Mouse (Mus musculus) spleen, adult 2 months (tissue): ENCODE measurements around the gene Caln1. TPM values are rescaled to one million over a fixed set of nuclear protein-coding genes. Genes with fewer than 3 reads are reported as not detected.

Source experiments
- DNase-seq, 2 experiments: peaks; one replicate each; pipeline versions ENCODE4 v3.0.0 to v3.0.0-alpha.2; 2012 to 2021; ENCODE audit warnings: low spot score in 2 of 2, low read depth in 1 of 2
- H3K27ac ChIP-seq: fragments of 200-500 bp; 2 replicates; pipeline ENCODE4 v1.5.1; 2012; ENCODE audit warnings: low read length, inconsistent platforms; ENCODE audit not compliant: insufficient read depth
- H3K27me3 ChIP-seq: fragments of 200-500 bp; 2 replicates; pipeline ENCODE4 v1.6.1; 2012; ENCODE audit warnings: mild to moderate bottlenecking, moderate library complexity, low read length, inconsistent platforms; ENCODE audit not compliant: control insufficient read depth, insufficient read depth
- H3K36me3 ChIP-seq: fragments of 200-500 bp; 2 replicates; pipeline ENCODE4 v1.6.1; 2012; ENCODE audit warnings: mild to moderate bottlenecking, low read length, inconsistent platforms; ENCODE audit not compliant: control insufficient read depth, insufficient read depth
- H3K4me1 ChIP-seq: fragments of 200-500 bp; 2 replicates; pipeline ENCODE4 v1.6.1; 2011; ENCODE audit warnings: inconsistent platforms; ENCODE audit not compliant: control insufficient read depth, insufficient read depth, insufficient read length
- H3K4me3 ChIP-seq: fragments of 200-500 bp; 2 replicates; pipeline ENCODE4 v1.5.1; 2011; ENCODE audit warnings: mild to moderate bottlenecking, inconsistent platforms; ENCODE audit not compliant: insufficient read depth, insufficient read length; ENCODE audit errors: extremely low read depth
- CTCF ChIP-seq: fragments of 200-500 bp; IDR thresholded peaks from 2 replicates; pipeline ENCODE4 v1.5.1; 2011; ENCODE audit warnings: mild to moderate bottlenecking, inconsistent platforms; ENCODE audit not compliant: insufficient read depth, insufficient read length, insufficient replicate concordance; ENCODE audit errors: extremely low read depth
- POLR2A ChIP-seq: fragments of 200-500 bp; IDR thresholded peaks from 2 replicates; pipeline ENCODE4 v1.6.1; 2011; ENCODE audit warnings: low read depth, low read length, inconsistent platforms
- WGBS: fragments of 180-500 bp; shearing (Covaris S2); methylation state at CpG from one replicate; pipeline ENCODE4 v1.1.7; 2018; 5-methylcytosine and 5-hydroxymethylcytosine counted together
- polyA plus RNA-seq: library from polyadenylated mRNA; depleted of rRNA; stranded (reverse); fragments of >200 nt; gene quantifications from 2 replicates; pipeline ENCODE4 v1.2.3, GENCODE M21; 2012

Caln1 gene
- polyA plus RNA-seq, 1 experiment, result not detected

DNA sequence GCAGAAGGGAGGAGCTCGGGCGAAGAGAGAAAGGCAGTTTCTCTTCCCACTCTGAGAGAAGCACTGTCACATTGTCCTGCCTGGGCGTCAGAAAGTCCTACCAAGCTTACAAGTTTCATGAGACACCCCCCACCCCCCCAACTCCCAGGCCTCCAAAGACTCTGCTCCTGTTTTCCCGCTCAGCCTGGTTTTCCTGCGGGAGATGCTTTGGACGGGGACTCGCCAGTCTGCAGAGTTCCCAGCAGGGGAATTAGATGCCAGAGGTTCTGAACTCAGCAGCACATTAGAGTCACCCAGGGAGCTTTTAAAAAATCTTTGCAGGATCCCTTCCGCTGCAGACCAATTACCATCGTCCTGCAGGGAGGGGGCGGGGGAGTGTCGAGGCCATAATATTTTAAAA lies 482.9 kb downstream of the Caln1 start:
- Histone ChIP-seq H3K4me1 (no peaks in the 10 kb centered on the region), H3K27me3 (no peaks in the 10 kb centered on the region), H3K36me3 (no peaks in the 10 kb centered on the region), H3K4me3 (no peak overlapping the region), H3K27ac (no peak overlapping the region)
- TF ChIP-seq POLR2A, result no peak
- TF ChIP-seq CTCF, result no peak
- WGBS, result 14% methylated on average over 11 of the region's 11 CpGs
- DNase-seq, result no peak

DNA sequence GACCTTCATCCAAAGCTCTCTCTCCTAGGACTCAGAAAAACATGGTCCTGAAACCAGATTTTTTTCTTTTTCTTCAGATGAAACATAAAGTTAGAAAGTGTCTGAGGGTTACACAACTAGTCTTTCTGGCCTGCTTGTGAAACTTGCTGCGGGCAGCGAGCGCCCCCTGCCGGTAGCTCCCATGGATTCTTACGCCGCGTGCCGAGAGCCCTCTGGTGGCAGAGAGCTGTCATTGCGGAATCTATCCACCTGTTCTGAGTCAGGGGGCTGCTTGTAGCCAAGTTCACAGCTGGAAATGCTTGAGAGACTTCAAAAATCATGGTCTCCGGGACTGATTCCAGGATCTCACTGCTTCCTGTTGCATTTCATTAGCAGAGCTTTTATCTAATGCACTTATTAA lies 484.1 kb downstream of the Caln1 start:
- Histone ChIP-seq H3K4me3 (no peak overlapping the region), H3K27ac (no peak overlapping the region), H3K36me3 (no peaks in the 10 kb centered on the region), H3K27me3 (no peaks in the 10 kb centered on the region), H3K4me1 (no peaks in the 10 kb centered on the region)
- WGBS, result 1% methylated on average over 10 of the region's 10 CpGs
- DNase-seq, result peak; percentile 34 to 51
- TF ChIP-seq POLR2A (no peak), CTCF (peak; percentile 100)

DNA sequence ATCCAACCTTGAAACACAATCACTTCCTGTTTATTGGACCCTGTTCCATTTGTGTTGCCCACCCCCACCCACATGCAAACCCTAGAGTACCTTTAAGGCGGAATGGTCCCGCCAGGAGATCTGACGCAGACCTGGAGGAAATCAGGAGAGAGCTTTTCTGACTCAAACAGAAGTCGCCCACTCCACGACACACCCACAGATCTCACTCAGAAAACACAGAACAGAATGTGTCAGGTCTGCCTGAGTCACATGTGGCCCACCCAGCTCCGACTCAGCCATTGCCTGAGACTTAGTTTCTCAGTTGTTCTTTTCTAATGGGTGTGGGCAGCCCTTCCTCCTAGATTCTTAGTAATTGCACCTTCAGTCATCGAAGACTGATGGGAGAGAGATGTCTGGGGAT lies 485.2 kb downstream of the Caln1 start:
- Histone ChIP-seq H3K4me1 (no peaks in the 10 kb centered on the region), H3K36me3 (no peaks in the 10 kb centered on the region), H3K27ac (no peak overlapping the region), H3K4me3 (no peak overlapping the region), H3K27me3 (no peaks in the 10 kb centered on the region)
- 73% methylated on average over 7 of the region's 7 CpGs for whole genome bisulfite sequencing
- DNase-seq, result no peak
- TF ChIP-seq CTCF, result no peak
- TF ChIP-seq POLR2A, result no peak

DNA sequence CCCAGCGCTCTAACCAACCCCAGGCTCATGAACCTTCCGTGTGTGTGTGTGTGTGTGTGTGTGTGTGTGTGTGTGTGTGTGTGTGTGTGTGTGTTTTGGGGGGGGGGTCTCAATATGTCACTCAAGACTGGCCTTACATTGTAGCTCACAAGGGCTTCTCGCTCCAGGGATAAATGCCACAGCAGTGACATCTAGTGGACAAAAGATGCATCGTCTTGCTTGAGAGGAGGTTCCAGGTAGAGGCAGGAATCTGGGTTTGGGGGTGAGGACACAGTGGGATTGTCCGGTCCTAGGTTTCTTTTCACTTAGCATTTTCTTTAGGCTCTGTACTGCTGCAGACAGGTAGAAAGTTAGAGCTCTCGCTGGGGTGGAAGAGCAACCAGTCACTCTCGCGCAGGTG lies 488.9 kb downstream of the Caln1 start:
- Histone ChIP-seq H3K4me3 (no peak overlapping the region), H3K4me1 (no peaks in the 10 kb centered on the region)
- WGBS, result 34% methylated on average over 8 of the region's 8 CpGs

DNA sequence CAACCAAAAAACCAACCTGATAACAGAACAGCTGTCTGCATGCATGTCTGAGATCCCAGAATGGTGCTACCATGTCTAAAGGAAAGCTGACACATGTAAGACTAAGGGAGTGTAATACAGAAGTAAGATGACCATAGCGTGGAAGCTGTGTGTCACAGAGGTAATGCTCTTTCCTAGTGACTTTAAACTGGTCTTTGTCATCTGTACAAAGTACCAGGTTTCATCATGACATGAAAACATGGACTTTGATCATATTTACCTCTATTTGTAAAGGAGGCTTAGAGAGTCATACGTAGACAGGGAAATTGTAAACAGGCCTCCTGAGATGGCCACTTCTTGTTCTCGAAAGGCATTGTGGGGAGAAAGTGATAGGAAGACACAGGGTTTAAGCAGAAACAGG lies 489.5 kb downstream of the Caln1 start:
- no peaks in the 10 kb centered on the region for H3K27me3 ChIP-seq
- no peak overlapping the region for H3K27ac ChIP-seq
- H3K36me3 ChIP-seq, result no peaks in the 10 kb centered on the region
- no peaks in the 10 kb centered on the region for H3K4me1 ChIP-seq
- no peak for DNase-seq
- WGBS, result 70% methylated on average over 3 of the region's 3 CpGs
- TF ChIP-seq CTCF (no peak), POLR2A (no peak)
- H3K4me3 ChIP-seq, result no peak overlapping the region

More for the DNA sequence above, 488.9 kb downstream of the Caln1 start:
- no peak overlapping the region for H3K27ac ChIP-seq
- no peak for DNase-seq
- TF ChIP-seq CTCF (no peak; the same call in 1 of the 2 replicates), POLR2A (no peak)
- no peaks in the 10 kb centered on the region for H3K27me3 ChIP-seq
- no peaks in the 10 kb centered on the region for H3K36me3 ChIP-seq

DNA sequence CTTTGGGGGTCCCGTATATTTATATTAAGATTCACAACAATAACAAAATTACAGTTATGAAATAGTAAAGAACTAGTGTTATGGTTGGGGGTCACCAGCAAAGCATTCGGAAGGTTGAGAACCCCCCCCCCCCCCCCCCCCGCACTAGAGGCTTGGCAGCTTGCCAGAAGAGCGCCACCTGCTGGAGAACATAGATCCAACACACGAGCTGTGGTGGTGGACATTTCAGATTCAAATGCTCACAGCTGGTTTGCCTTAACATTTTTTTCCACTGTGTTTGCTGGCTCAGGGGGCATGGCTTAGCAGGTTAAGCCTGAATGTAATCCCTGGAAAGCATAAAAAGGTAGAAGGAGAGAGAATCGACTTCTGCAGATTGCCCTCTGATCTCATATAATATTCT lies 490.5 kb downstream of the Caln1 start:
- H3K27ac ChIP-seq, result no peak overlapping the region
- no peak overlapping the region for H3K4me3 ChIP-seq
- WGBS, result 30% methylated on average over 6 of the region's 6 CpGs
- H3K27me3 ChIP-seq, result no peaks in the 10 kb centered on the region
- no peak for TF ChIP-seq POLR2A
- DNase-seq, result no peak
- no peaks in the 10 kb centered on the region for H3K36me3 ChIP-seq
- no peaks in the 10 kb centered on the region for H3K4me1 ChIP-seq

DNA sequence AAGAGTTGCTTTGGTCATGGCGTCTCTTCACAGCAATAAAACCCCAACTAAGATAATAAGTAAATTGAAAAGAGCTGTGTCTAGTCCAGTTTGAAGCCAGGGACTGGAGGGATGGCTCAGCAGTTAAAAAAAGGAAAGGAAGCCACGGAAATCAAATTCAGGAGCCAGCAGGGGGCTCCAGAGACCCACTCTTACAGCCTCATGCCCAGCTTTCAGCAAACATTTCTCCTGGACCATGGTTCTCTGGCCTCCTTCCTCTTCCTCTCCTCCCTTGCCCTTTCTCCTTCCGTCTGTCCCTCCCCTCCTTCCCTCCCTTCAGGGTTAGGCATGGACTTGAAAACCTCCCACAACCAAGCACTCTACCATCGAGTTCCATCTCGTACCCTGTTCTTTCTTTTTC lies 493.0 kb downstream of the Caln1 start:
- H3K4me1 ChIP-seq, result no peaks in the 10 kb centered on the region
- TF ChIP-seq POLR2A (no peak), CTCF (no peak)
- WGBS, result 66% methylated on average over 5 of the region's 5 CpGs
- no peak overlapping the region for H3K4me3 ChIP-seq
- no peak overlapping the region for H3K27ac ChIP-seq
- no peak for DNase-seq
- no peaks in the 10 kb centered on the region for H3K36me3 ChIP-seq
- no peaks in the 10 kb centered on the region for H3K27me3 ChIP-seq
